Mouse (Mus musculus): ENCODE measurements around the gene Ccr10. TPM values are rescaled to one million over a fixed set of nuclear protein-coding genes. Genes with fewer than 3 reads are reported as not detected.

Ccr10 gene
- polyA plus RNA-seq, 1 experiment from 2014 or later, result not detected

GRCm38 (mm10) chr11:101196175-101196574, 20.9 kb upstream of the Ccr10 start:
- Histone ChIP-seq H3K9ac (replicated peaks; ENCODE audit: low read depth, low read length) (no peak overlapping the region), H3K4me2 (ENCODE audit: low read length) (no peak overlapping the region), H3K36me3 (ENCODE audit: control insufficient read depth, insufficient read depth) (peaks cover 14% of the 10 kb centered on the region), H3K4me3 (replicated peaks; ENCODE audit: low read length) (no peak overlapping the region), H3K4me1 (replicated peaks; ENCODE audit: control insufficient read depth, insufficient read depth, low read length) (no peaks in the 10 kb centered on the region), H3K27me3 (replicated peaks; ENCODE audit: control insufficient read depth, insufficient read depth, low read length) (no peaks in the 10 kb centered on the region), H3K27ac (ENCODE audit: low read length) (no peak overlapping the region), H3K9me3 (ENCODE audit: control insufficient read depth, low read length) (no peaks in the 10 kb centered on the region)
- ATAC-seq, result no peak
- WGBS, result 96% methylated on average over 8 of the region's 8 CpGs

GRCm38 (mm10) chr11:101195571-101195970, 20.3 kb upstream of the Ccr10 start:
- H3K27me3 ChIP-seq (replicated peaks; ENCODE audit: control insufficient read depth, insufficient read depth, low read length), result no peaks in the 10 kb centered on the region
- peaks cover 14% of the 10 kb centered on the region for H3K36me3 ChIP-seq (ENCODE audit: control insufficient read depth, insufficient read depth)
- no peak for ATAC-seq
- H3K4me2 ChIP-seq (ENCODE audit: low read length), result no peak overlapping the region
- H3K9me3 ChIP-seq (ENCODE audit: control insufficient read depth, low read length), result no peaks in the 10 kb centered on the region
- no peak overlapping the region for H3K4me3 ChIP-seq (replicated peaks; ENCODE audit: low read length)
- 0 out of 2 replicates have a peak, but pooled peaks cover 2% of the 10 kb centered on the region for H3K4me1 ChIP-seq (replicated peaks; ENCODE audit: control insufficient read depth, insufficient read depth, low read length)
- no peak overlapping the region for H3K27ac ChIP-seq (ENCODE audit: low read length)
- 84% methylated on average over 8 of the region's 8 CpGs for WGBS
- no peak overlapping the region for H3K9ac ChIP-seq (replicated peaks; ENCODE audit: low read depth, low read length)

GRCm38 (mm10) chr11:101195101-101195500, 19.9 kb upstream of the Ccr10 start:
- 71% methylated on average over 1 of the region's 1 CpGs for whole genome bisulfite sequencing
- no peak for ATAC-seq
- no peak overlapping the region for H3K27ac ChIP-seq (ENCODE audit: low read length)
- H3K27me3 ChIP-seq (replicated peaks; ENCODE audit: control insufficient read depth, insufficient read depth, low read length), result no peaks in the 10 kb centered on the region
- no peak overlapping the region for H3K9ac ChIP-seq (replicated peaks; ENCODE audit: low read depth, low read length)
- no peaks in the 10 kb centered on the region for H3K9me3 ChIP-seq (ENCODE audit: control insufficient read depth, low read length)
- peaks cover 7% of the 10 kb centered on the region for H3K4me1 ChIP-seq (replicated peaks; ENCODE audit: control insufficient read depth, insufficient read depth, low read length)
- peaks cover 14% of the 10 kb centered on the region for H3K36me3 ChIP-seq (ENCODE audit: control insufficient read depth, insufficient read depth)
- no peak overlapping the region for H3K4me2 ChIP-seq (ENCODE audit: low read length)
- no peak overlapping the region for H3K4me3 ChIP-seq (replicated peaks; ENCODE audit: low read length)

GRCm38 (mm10) chr11:101194643-101195042, 19.4 kb upstream of the Ccr10 start:
- Histone ChIP-seq H3K27ac (ENCODE audit: low read length) (no peak overlapping the region), H3K36me3 (ENCODE audit: control insufficient read depth, insufficient read depth) (peaks cover 14% of the 10 kb centered on the region), H3K4me3 (replicated peaks; ENCODE audit: low read length) (no peak overlapping the region), H3K27me3 (replicated peaks; ENCODE audit: control insufficient read depth, insufficient read depth, low read length) (no peaks in the 10 kb centered on the region), H3K9ac (replicated peaks; ENCODE audit: low read depth, low read length) (no peak overlapping the region), H3K4me2 (ENCODE audit: low read length) (no peak overlapping the region), H3K9me3 (ENCODE audit: control insufficient read depth, low read length) (no peaks in the 10 kb centered on the region), H3K4me1 (replicated peaks; ENCODE audit: control insufficient read depth, insufficient read depth, low read length) (peaks cover 11% of the 10 kb centered on the region)
- 92% methylated on average over 6 of the region's 6 CpGs for WGBS
- no peak for ATAC-seq

GRCm38 (mm10) chr11:101194137-101194536, 18.9 kb upstream of the Ccr10 start:
- Histone ChIP-seq H3K9ac (replicated peaks; ENCODE audit: low read depth, low read length) (no peak overlapping the region), H3K4me1 (replicated peaks; ENCODE audit: control insufficient read depth, insufficient read depth, low read length) (peaks cover 16% of the 10 kb centered on the region), H3K9me3 (ENCODE audit: control insufficient read depth, low read length) (no peaks in the 10 kb centered on the region), H3K4me3 (replicated peaks; ENCODE audit: low read length) (no peak overlapping the region), H3K27me3 (replicated peaks; ENCODE audit: control insufficient read depth, insufficient read depth, low read length) (no peaks in the 10 kb centered on the region), H3K27ac (ENCODE audit: low read length) (no peak overlapping the region), H3K4me2 (ENCODE audit: low read length) (no peak overlapping the region), H3K36me3 (ENCODE audit: control insufficient read depth, insufficient read depth) (peaks cover 9% of the 10 kb centered on the region)
- no peak for ATAC-seq
- 63% methylated on average over 5 of the region's 5 CpGs for WGBS

- 72% methylated on average over 7 of the region's 7 CpGs for WGBS
- no peak for ATAC-seq
These were observed 17.8 kb upstream of the Ccr10 start for GRCm38 (mm10) chr11:101193076-101193475.

GRCm38 (mm10) chr11:101192646-101193045, 17.4 kb upstream of the Ccr10 start:
- Histone ChIP-seq H3K27ac (ENCODE audit: low read length) (no peak overlapping the region), H3K9me3 (ENCODE audit: control insufficient read depth, low read length) (no peaks in the 10 kb centered on the region), H3K9ac (replicated peaks; ENCODE audit: low read depth, low read length) (no peak overlapping the region), H3K4me1 (replicated peaks; ENCODE audit: control insufficient read depth, insufficient read depth, low read length) (peaks cover 16% of the 10 kb centered on the region), H3K36me3 (ENCODE audit: control insufficient read depth, insufficient read depth) (peaks cover 4% of the 10 kb centered on the region), H3K27me3 (replicated peaks; ENCODE audit: control insufficient read depth, insufficient read depth, low read length) (no peaks in the 10 kb centered on the region), H3K4me2 (ENCODE audit: low read length) (no peak overlapping the region), H3K4me3 (replicated peaks; ENCODE audit: low read length) (no peak overlapping the region)
- WGBS, result 88% methylated on average over 6 of the region's 6 CpGs
- ATAC-seq, result no peak

More at GRCm38 (mm10) chr11:101193076-101193475, 17.8 kb upstream of the Ccr10 start:
- Histone ChIP-seq H3K4me3 (replicated peaks; ENCODE audit: low read length) (no peak overlapping the region), H3K36me3 (ENCODE audit: control insufficient read depth, insufficient read depth) (peaks cover 6% of the 10 kb centered on the region), H3K27ac (ENCODE audit: low read length) (no peak overlapping the region), H3K4me2 (ENCODE audit: low read length) (no peak overlapping the region), H3K9ac (replicated peaks; ENCODE audit: low read depth, low read length) (no peak overlapping the region), H3K4me1 (replicated peaks; ENCODE audit: control insufficient read depth, insufficient read depth, low read length) (peaks cover 16% of the 10 kb centered on the region), H3K27me3 (replicated peaks; ENCODE audit: control insufficient read depth, insufficient read depth, low read length) (no peaks in the 10 kb centered on the region), H3K9me3 (ENCODE audit: control insufficient read depth, low read length) (no peaks in the 10 kb centered on the region)

GRCm38 (mm10) chr11:101191919-101192470, 16.8 kb upstream of the Ccr10 start:
- WGBS, result 80% methylated on average over 4 of the region's 4 CpGs
- Histone ChIP-seq H3K4me2 (ENCODE audit: low read length) (no peak overlapping the region), H3K27ac (ENCODE audit: low read length) (no peak overlapping the region), H3K4me3 (replicated peaks; ENCODE audit: low read length) (no peak overlapping the region), H3K4me1 (replicated peaks; ENCODE audit: control insufficient read depth, insufficient read depth, low read length) (peaks cover 16% of the 10 kb centered on the region), H3K9ac (replicated peaks; ENCODE audit: low read depth, low read length) (no peak overlapping the region), H3K9me3 (ENCODE audit: control insufficient read depth, low read length) (no peaks in the 10 kb centered on the region), H3K27me3 (replicated peaks; ENCODE audit: control insufficient read depth, insufficient read depth, low read length) (no peaks in the 10 kb centered on the region), H3K36me3 (ENCODE audit: control insufficient read depth, insufficient read depth) (peaks cover 3% of the 10 kb centered on the region)
- no peak for ATAC-seq

- Histone ChIP-seq H3K9ac (replicated peaks; ENCODE audit: low read depth, low read length) (no peak overlapping the region), H3K36me3 (ENCODE audit: control insufficient read depth, insufficient read depth) (no peaks in the 10 kb centered on the region), H3K4me3 (replicated peaks; ENCODE audit: low read length) (no peak overlapping the region), H3K27me3 (replicated peaks; ENCODE audit: control insufficient read depth, insufficient read depth, low read length) (no peaks in the 10 kb centered on the region), H3K27ac (ENCODE audit: low read length) (no peak overlapping the region), H3K4me1 (replicated peaks; ENCODE audit: control insufficient read depth, insufficient read depth, low read length) (peaks cover 16% of the 10 kb centered on the region), H3K9me3 (ENCODE audit: control insufficient read depth, low read length) (no peaks in the 10 kb centered on the region), H3K4me2 (ENCODE audit: low read length) (no peak overlapping the region)
- WGBS, result 54% methylated on average over 17 of the region's 17 CpGs
- no peak for ATAC-seq
These were observed 16.0 kb upstream of the Ccr10 start for GRCm38 (mm10) chr11:101190913-101191907.

All from forebrain, embryonic 16.5 days (tissue).